Mouse (Mus musculus) ES-E14 (cell line): ENCODE data around the gene Ctdsp2.

Experiments used
- HCFC1 ChIP-seq: IDR thresholded peaks from 2 replicates; pipeline ENCODE4 v1.6.1; 2012; ENCODE audit warnings: low read length, inconsistent platforms, borderline replicate concordance; ENCODE audit not compliant: insufficient read depth
- MAFK ChIP-seq: IDR thresholded peaks from 2 replicates; pipeline ENCODE4 v1.6.1; 2014; ENCODE audit warnings: mild to moderate bottlenecking, low read depth, low read length, inconsistent platforms; ENCODE audit not compliant: insufficient read depth
- ZC3H11A ChIP-seq: IDR thresholded peaks from 2 replicates; pipeline ENCODE4 v1.6.1; 2012; ENCODE audit warnings: low read depth, mild to moderate bottlenecking, inconsistent platforms, low read length, borderline replicate concordance

DNA sequence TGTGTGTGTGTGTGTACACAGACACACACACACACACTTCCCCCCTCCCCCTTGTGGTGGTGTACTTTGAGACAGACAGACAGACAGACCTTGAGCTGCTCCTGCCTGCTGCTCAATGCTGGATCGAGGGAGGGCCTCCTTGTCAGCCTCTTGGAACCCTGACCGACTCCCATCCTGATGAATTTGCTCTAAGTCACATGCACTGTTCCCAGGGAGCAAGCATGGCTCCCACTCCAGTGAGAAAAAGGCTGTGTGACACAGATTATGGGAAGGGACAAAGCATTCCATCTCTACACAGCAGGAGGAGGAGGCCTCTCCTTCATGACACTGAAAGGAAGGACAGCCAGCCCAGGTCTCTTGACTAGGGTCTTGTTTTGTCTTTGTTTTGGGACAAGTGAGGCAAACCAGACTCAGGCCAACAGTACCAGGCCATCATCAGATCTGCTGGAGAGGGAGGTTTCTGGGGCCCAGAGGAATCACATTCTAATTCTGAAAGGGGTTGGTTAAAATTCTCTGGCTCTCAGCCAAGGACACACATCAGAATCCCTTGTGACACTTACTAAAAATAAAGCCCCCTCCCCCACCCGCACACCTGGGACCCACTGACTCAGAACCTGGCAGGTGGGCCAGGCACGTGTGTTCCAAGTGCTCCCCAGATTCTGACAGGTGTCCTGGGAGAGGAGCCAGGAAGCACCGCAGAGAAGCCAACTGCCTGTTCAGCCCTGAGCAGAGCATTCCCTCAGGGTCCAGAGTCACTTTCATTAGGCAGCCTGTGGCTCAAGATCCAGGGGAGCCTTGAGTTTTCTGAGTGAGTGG lies 5.9 kb downstream of the Ctdsp2 start:
- TF ChIP-seq MAFK = no peak
- no peak for TF ChIP-seq ZC3H11A
- no peak for TF ChIP-seq HCFC1
